12 mouse cellular contexts compared by ENCODE assay signal in the genomic region with DNA sequence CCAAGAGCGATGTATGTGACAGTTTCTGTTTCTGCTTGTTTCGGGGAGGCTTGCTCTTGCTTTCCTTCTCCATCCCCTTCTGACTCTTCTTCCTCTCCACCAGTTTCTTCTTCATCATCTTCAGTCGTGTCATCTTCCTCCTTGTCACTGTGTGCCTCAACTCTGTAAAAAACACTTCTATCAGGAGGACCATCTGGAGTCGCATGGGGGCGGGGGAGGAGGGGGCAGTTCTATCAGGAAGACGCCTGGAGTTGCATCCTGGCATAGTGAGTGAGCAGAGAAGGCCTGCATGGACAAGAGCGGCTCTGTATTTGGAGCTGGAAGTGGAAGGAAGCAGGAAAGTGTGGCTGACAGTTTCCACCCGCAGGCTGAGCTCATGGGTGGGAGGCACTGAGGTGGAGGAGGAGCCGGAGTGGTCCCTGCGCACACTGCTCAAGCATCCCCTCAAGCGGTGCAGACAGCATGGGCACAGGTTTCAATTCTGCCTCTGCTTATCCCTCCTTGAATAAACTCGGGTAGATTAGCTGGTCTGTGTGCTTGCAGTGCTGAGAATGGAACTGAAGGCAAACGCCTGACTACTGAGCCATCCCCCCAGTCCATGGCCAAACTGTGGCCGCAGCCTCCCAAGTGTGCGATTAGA. TPM values are rescaled to one million over a fixed set of nuclear protein-coding genes. Genes with fewer than 3 reads are reported as not detected.
DNase-seq lines count a peak whose midpoint lies in the region; ATAC-seq and TF ChIP-seq lines count a peak whose summit lies in the region.
"Had no signal": no experiment of that assay in that cellular context is flagged by ENCODE, and none has a peak within 500 bp of the region (broad histone marks: within the 10 kb centered on the region; RNA-seq: fewer than 3 reads in every experiment).

No protein-coding gene starts in this region.

- intact Hi-C loops in left cerebral cortex, adult 2 months (cut with DNase I), result no loop called here
- intact Hi-C loops in left cerebral cortex, postnatal 4 days (cut with DNase I), result no loop called here

- no peak for ATAC-seq in embryonic facial prominence, embryonic 13.5 days (ENCODE audit: insufficient number of reproducible peaks, insufficient read depth, low FRiP score, low TSS enrichment, low read depth)
- ATAC-seq in hindbrain, embryonic 14.5 days (ENCODE audit: low FRiP score), result no peak
- ATAC-seq in midbrain, embryonic 16.5 days, result peak; percentile 80
- no peak for ATAC-seq in heart, embryonic 11.5 days (replicated peaks; ENCODE audit: insufficient number of reproducible peaks, low FRiP score, low TSS enrichment)

- H3K4me3 ChIP-seq in left cerebral cortex, adult 2 months, result no peak overlapping the region
- no peak overlapping the region for H3K4me3 ChIP-seq in embryonic facial prominence, embryonic 13.5 days
- H3K4me3 ChIP-seq in hindbrain, embryonic 14.5 days (replicated peaks; ENCODE audit: low read length), result no peak overlapping the region
- no peak overlapping the region for H3K4me3 ChIP-seq in midbrain, embryonic 16.5 days (ENCODE audit: low read depth, low read length)
- no peak overlapping the region for H3K4me3 ChIP-seq in heart, embryonic 11.5 days (ENCODE audit: low read depth, low read length)
- H3K4me3 ChIP-seq: limb, embryonic 15.5 days; myocyte had no signal

- no peak for DNase-seq in left cerebral cortex, adult 2 months (ENCODE audit: extremely low spot score in 1 of 2, low spot score in 2 of 2)
- DNase-seq in left cerebral cortex, postnatal 4 days, result no peak
- peak; percentile 26 for DNase-seq in hindbrain, embryonic 14.5 days (ENCODE audit: low spot score)
- no peak for DNase-seq in adrenal gland, postnatal 36 days
- DNase-seq in thymus, adult 18-20 months, result no peak
- DNase-seq: cerebellum, postnatal 14 days; layer of hippocampus, adult 9-11 months had no signal

- H3K27me3 ChIP-seq in embryonic facial prominence, embryonic 13.5 days, result no peaks in the 10 kb centered on the region
- no peaks in the 10 kb centered on the region for H3K27me3 ChIP-seq in hindbrain, embryonic 14.5 days (ENCODE audit: control insufficient read depth, insufficient read depth, low read length)
- no peaks in the 10 kb centered on the region for H3K27me3 ChIP-seq in midbrain, embryonic 16.5 days (ENCODE audit: control insufficient read depth, insufficient read depth, low read depth, low read length)
- no peaks in the 10 kb centered on the region for H3K27me3 ChIP-seq in heart, embryonic 11.5 days (ENCODE audit: control insufficient read depth, insufficient read depth, low read length)
- H3K27me3 ChIP-seq: limb, embryonic 15.5 days had no signal

- WGBS in embryonic facial prominence, embryonic 13.5 days, result 33% methylated on average over 15 of the region's 15 CpGs
- 53% methylated on average over 15 of the region's 15 CpGs for WGBS in hindbrain, embryonic 14.5 days
- WGBS in midbrain, embryonic 16.5 days, result 19% methylated on average over 15 of the region's 15 CpGs
- WGBS in heart, embryonic 11.5 days (ENCODE audit: insufficient replicate concordance), result 56% methylated on average over 15 of the region's 15 CpGs

- peaks cover 5% of the 10 kb centered on the region; the same call in 1 of the 2 replicates for H3K4me1 ChIP-seq in embryonic facial prominence, embryonic 13.5 days
- no peaks in the 10 kb centered on the region for H3K4me1 ChIP-seq in hindbrain, embryonic 14.5 days (replicated peaks; ENCODE audit: control insufficient read depth, insufficient read depth, low read length)
- peaks cover 6% of the 10 kb centered on the region; the same call in 1 of the 2 replicates for H3K4me1 ChIP-seq in midbrain, embryonic 16.5 days (ENCODE audit: control insufficient read depth, insufficient read depth, low read length)
- H3K4me1 ChIP-seq in heart, embryonic 11.5 days (ENCODE audit: control insufficient read depth, insufficient read depth, low read length), result no peaks in the 10 kb centered on the region; the same call in 1 of the 2 replicates
- H3K4me1 ChIP-seq: limb, embryonic 15.5 days had no signal

- H3K36me3 ChIP-seq in embryonic facial prominence, embryonic 13.5 days, result peaks cover 52% of the 10 kb centered on the region
- peaks cover 32% of the 10 kb centered on the region for H3K36me3 ChIP-seq in hindbrain, embryonic 14.5 days (replicated peaks; ENCODE audit: control insufficient read depth, insufficient read depth)
- H3K36me3 ChIP-seq in midbrain, embryonic 16.5 days (ENCODE audit: control insufficient read depth, insufficient read depth, low read length), result peaks cover 5% of the 10 kb centered on the region; the same call in 1 of the 2 replicates
- no peaks in the 10 kb centered on the region for H3K36me3 ChIP-seq in heart, embryonic 11.5 days (ENCODE audit: control insufficient read depth, insufficient read depth, low read length)

- peak overlapping the region; percentile 32; the same call in 1 of the 2 replicates for H3K9ac ChIP-seq in embryonic facial prominence, embryonic 13.5 days
- 0 out of 2 replicates have a peak overlapping the region, but pooled peaks have one; percentile 4 for H3K9ac ChIP-seq in hindbrain, embryonic 14.5 days
- no peak overlapping the region for H3K9ac ChIP-seq in midbrain, embryonic 16.5 days (ENCODE audit: low read depth, low read length)
- no peak overlapping the region for H3K9ac ChIP-seq in heart, embryonic 11.5 days (ENCODE audit: low read depth, low read length)
- H3K9ac ChIP-seq: limb, embryonic 15.5 days had no signal

- TF ChIP-seq CTCF in left cerebral cortex, adult 2 months (IDR thresholded peaks at IDR 0.05), result no peak

- H3K4me2 ChIP-seq in embryonic facial prominence, embryonic 13.5 days, result no peak overlapping the region
- H3K4me2 ChIP-seq in hindbrain, embryonic 14.5 days (replicated peaks), result peak overlapping the region; percentile 11; the same call in 1 of the 2 replicates
- H3K4me2 ChIP-seq in midbrain, embryonic 16.5 days (ENCODE audit: low read length), result peak overlapping the region; percentile 33
- no peak overlapping the region for H3K4me2 ChIP-seq in heart, embryonic 11.5 days
- H3K4me2 ChIP-seq: limb, embryonic 15.5 days had no signal

- 0 out of 2 replicates have a peak overlapping the region, but pooled peaks have one; percentile 5 for H3K27ac ChIP-seq in left cerebral cortex, adult 2 months
- peak overlapping the region; percentile 33; the same call in 1 of the 2 replicates for H3K27ac ChIP-seq in embryonic facial prominence, embryonic 13.5 days
- peak overlapping the region; percentile 35; the same call in 1 of the 2 replicates for H3K27ac ChIP-seq in hindbrain, embryonic 14.5 days
- 0 out of 2 replicates have a peak overlapping the region, but pooled peaks have one; percentile 42 for H3K27ac ChIP-seq in midbrain, embryonic 16.5 days (ENCODE audit: low read length)
- H3K27ac ChIP-seq in heart, embryonic 11.5 days (ENCODE audit: low read depth, low read length), result no peak overlapping the region
- H3K27ac ChIP-seq: limb, embryonic 15.5 days had no signal

- no peaks in the 10 kb centered on the region for H3K9me3 ChIP-seq in embryonic facial prominence, embryonic 13.5 days
- no peaks in the 10 kb centered on the region for H3K9me3 ChIP-seq in hindbrain, embryonic 14.5 days (ENCODE audit: control insufficient read depth, low read length)
- no peaks in the 10 kb centered on the region for H3K9me3 ChIP-seq in midbrain, embryonic 16.5 days (replicated peaks; ENCODE audit: control insufficient read depth, low read length, poor library complexity, severe bottlenecking)
- H3K9me3 ChIP-seq in heart, embryonic 11.5 days (replicated peaks; ENCODE audit: control insufficient read depth, low read length), result no peaks in the 10 kb centered on the region
- H3K9me3 ChIP-seq: limb, embryonic 15.5 days had no signal

RNA-seq across cellular contexts. Expression of gene Nphp1, which starts 14.6 kb away (rescaled TPM):
- 10 to 100 TPM; 15.5 to 18.2 TPM for total RNA-seq in left cerebral cortex, adult 2 months (2021)
- total RNA-seq in left cerebral cortex, postnatal 4 days (2021), result 10 to 100 TPM; 14.7 to 16.6 TPM
- 28.4 and 31.3 TPM in 2 replicates for polyA plus RNA-seq in embryonic facial prominence, embryonic 13.5 days (2015; fragmentation: Nextera tagmentation; extraction: Ambion mirVana)
- 14.9 and 15.0 TPM in 2 replicates for polyA plus RNA-seq in hindbrain, embryonic 14.5 days (2014; fragmentation: Nextera tagmentation; extraction: Ambion mirVana)
- 17.0 and 18.2 TPM in 2 replicates for polyA plus RNA-seq in midbrain, embryonic 16.5 days (2015; fragmentation: Nextera tagmentation; extraction: Ambion mirVana)
- total RNA-seq in adrenal gland, postnatal 36 days (2021), result 10 to 100 TPM; 21.2 to 28.5 TPM
- polyA plus RNA-seq in heart, embryonic 11.5 days (2014; fragmentation: Nextera tagmentation; extraction: Ambion mirVana), result 12.1 and 15.4 TPM in 2 replicates

RNA-seq across cellular contexts. Expression of gene Mtln, which starts 18.2 kb away (rescaled TPM):
- total RNA-seq in left cerebral cortex, adult 2 months (2021), result 10 to 100 TPM; 50.3 to 51.2 TPM
- 10 to 100 TPM; 25.2 to 27.6 TPM for total RNA-seq in left cerebral cortex, postnatal 4 days (2021)
- 30.6 and 32.2 TPM in 2 replicates for polyA plus RNA-seq in embryonic facial prominence, embryonic 13.5 days (2015; fragmentation: Nextera tagmentation; extraction: Ambion mirVana)
- 46.4 and 50.9 TPM in 2 replicates for polyA plus RNA-seq in hindbrain, embryonic 14.5 days (2014; fragmentation: Nextera tagmentation; extraction: Ambion mirVana)
- 40.6 and 47.4 TPM in 2 replicates for polyA plus RNA-seq in midbrain, embryonic 16.5 days (2015; fragmentation: Nextera tagmentation; extraction: Ambion mirVana)
- 100 to 1,000 TPM in 1 of 2 experiments, 10 to 100 TPM in 1; 82.9 to 114 TPM for total RNA-seq in adrenal gland, postnatal 36 days (2021)
- polyA plus RNA-seq in heart, embryonic 11.5 days (2014; fragmentation: Nextera tagmentation; extraction: Ambion mirVana), result 37.9 and 40.3 TPM in 2 replicates

RNA-seq across cellular contexts. Expression of gene Mall, which starts 44.3 kb away (rescaled TPM):
- total RNA-seq in left cerebral cortex, adult 2 months (2021), result 1 to 10 TPM; 1.4 to 1.8 TPM
- total RNA-seq in left cerebral cortex, postnatal 4 days (2021), result under 1 TPM; 0.62 to 0.80 TPM
- polyA plus RNA-seq in embryonic facial prominence, embryonic 13.5 days (2015; fragmentation: Nextera tagmentation; extraction: Ambion mirVana), result 6.4 and 7.6 TPM in 2 replicates
- polyA plus RNA-seq in hindbrain, embryonic 14.5 days (2014; fragmentation: Nextera tagmentation; extraction: Ambion mirVana), result 1.3 and 1.4 TPM in 2 replicates
- polyA plus RNA-seq in midbrain, embryonic 16.5 days (2015; fragmentation: Nextera tagmentation; extraction: Ambion mirVana), result 0.77 and 0.82 TPM in 2 replicates
- total RNA-seq in adrenal gland, postnatal 36 days (2021), result 1 to 10 TPM in 1 of 2 experiments, under 1 TPM in 1; 0.86 to 2.2 TPM
- 2.5 and 3.8 TPM in 2 replicates for polyA plus RNA-seq in heart, embryonic 11.5 days (2014; fragmentation: Nextera tagmentation; extraction: Ambion mirVana)
- polyA plus RNA-seq: myocyte had no signal

RNA-seq across cellular contexts. Expression of gene Bub1, which starts 57.6 kb away (rescaled TPM):
- total RNA-seq in left cerebral cortex, adult 2 months (2021), result under 1 TPM in 1 of 2 experiments, not detected in 1; 0.16 TPM
- 1 to 10 TPM; 3.9 to 5.5 TPM for total RNA-seq in left cerebral cortex, postnatal 4 days (2021)
- polyA plus RNA-seq in embryonic facial prominence, embryonic 13.5 days (2015; fragmentation: Nextera tagmentation; extraction: Ambion mirVana), result 52.3 and 54.2 TPM in 2 replicates
- 3.2 and 3.7 TPM in 2 replicates for polyA plus RNA-seq in hindbrain, embryonic 14.5 days (2014; fragmentation: Nextera tagmentation; extraction: Ambion mirVana)
- polyA plus RNA-seq in midbrain, embryonic 16.5 days (2015; fragmentation: Nextera tagmentation; extraction: Ambion mirVana), result 4.3 and 6.1 TPM in 2 replicates
- 1 to 10 TPM; 1.8 to 2.8 TPM for total RNA-seq in adrenal gland, postnatal 36 days (2021)
- 19.2 and 24.7 TPM in 2 replicates for polyA plus RNA-seq in heart, embryonic 11.5 days (2014; fragmentation: Nextera tagmentation; extraction: Ambion mirVana)

Comparison
In these comparisons a context has a peak if more than half of its experiments do, and no peak if none do; other contexts are left out.
1. H3K4me2 ChIP-seq: peak in hindbrain, embryonic 14.5 days (single experiment) and midbrain, embryonic 16.5 days (single experiment); none in embryonic facial prominence, embryonic 13.5 days (single experiment) and heart, embryonic 11.5 days (single experiment).
2. H3K9ac ChIP-seq: peak in embryonic facial prominence, embryonic 13.5 days (single experiment) and hindbrain, embryonic 14.5 days (single experiment); none in midbrain, embryonic 16.5 days (single experiment) and heart, embryonic 11.5 days (single experiment).